Mouse (Mus musculus): ENCODE measurements around the gene Mrpl27. TPM values are rescaled to one million over a fixed set of nuclear protein-coding genes. Genes with fewer than 3 reads are reported as not detected.

Gene Mrpl27
- 141 and 157 TPM in 2 replicates for polyA plus RNA-seq (2015; fragmentation: Nextera tagmentation; extraction: Ambion mirVana)

DNA sequence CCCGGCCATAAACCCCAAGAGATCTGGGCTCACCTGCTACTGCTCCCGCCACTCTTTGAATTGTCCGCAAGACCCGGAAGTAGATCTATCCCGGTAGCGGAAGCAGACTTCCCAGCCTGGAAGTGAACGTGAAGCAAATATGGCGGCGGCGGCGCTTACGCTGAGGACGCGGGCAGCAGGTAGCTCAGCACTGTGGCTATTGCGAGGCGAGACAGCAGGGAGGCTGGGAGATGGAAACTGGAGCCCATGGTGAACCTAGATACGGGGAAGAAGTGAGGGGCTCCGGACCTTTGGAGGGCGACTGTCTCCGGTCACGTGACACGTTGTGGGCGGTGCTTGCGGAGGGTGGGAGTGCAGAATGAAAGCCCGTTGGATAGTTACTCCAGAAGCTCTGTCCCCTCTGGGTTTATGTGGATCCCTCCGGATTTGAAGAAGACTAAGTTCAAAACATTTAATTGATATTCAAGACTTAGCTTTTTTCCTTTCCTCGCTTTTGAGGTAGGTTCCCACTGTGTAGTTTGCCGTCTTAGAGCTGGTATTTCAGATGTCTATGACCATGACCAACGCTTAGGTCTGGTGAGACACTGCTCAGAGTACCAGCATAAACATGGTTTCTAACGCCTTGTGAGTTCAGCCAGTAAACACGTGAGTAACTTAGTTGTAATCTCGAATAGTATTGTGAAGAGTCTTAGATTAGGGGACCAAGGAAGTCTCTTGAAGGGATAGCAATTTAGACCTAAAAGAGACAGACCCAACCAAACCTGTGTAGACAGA lies at the start of gene Mrpl27, which contains the start of gene Eme1:
TSS of gene Mrpl27 (plus strand) at position 105 of the 774 bp plus-strand sequence.
TSS of gene Eme1 (minus strand) at position 302 of the 774 bp plus-strand sequence.
- H3K4me2 ChIP-seq (ENCODE audit: low read length) = peak within 1 kb of the TSS; percentile 82
- under 1% methylated on average over 32 of the region's 32 CpGs for WGBS
- H3K4me3 ChIP-seq (ENCODE audit: low read length) = peak within 1 kb of the TSS; percentile 48
- H3K27me3 ChIP-seq (replicated peaks; ENCODE audit: control insufficient read depth, insufficient read depth, low read length) = no peaks in the 10 kb centered on the region
- no peaks in the 10 kb centered on the region for H3K9me3 ChIP-seq (ENCODE audit: control insufficient read depth, low read length)
- peak within 1 kb of the TSS; percentile 60 for H3K9ac ChIP-seq (ENCODE audit: low read depth, low read length)
- ATAC-seq = peak; percentile 93
- H3K27ac ChIP-seq (ENCODE audit: low read depth, low read length) = peak within 1 kb of the TSS; percentile 86
- H3K4me1 ChIP-seq (ENCODE audit: control insufficient read depth, insufficient read depth, low read depth, low read length) = peaks cover 11% of the 10 kb centered on the region
- no peaks in the 10 kb centered on the region; the same call in 1 of the 2 replicates for H3K36me3 ChIP-seq (ENCODE audit: control insufficient read depth, insufficient read depth, low read length)

DNA sequence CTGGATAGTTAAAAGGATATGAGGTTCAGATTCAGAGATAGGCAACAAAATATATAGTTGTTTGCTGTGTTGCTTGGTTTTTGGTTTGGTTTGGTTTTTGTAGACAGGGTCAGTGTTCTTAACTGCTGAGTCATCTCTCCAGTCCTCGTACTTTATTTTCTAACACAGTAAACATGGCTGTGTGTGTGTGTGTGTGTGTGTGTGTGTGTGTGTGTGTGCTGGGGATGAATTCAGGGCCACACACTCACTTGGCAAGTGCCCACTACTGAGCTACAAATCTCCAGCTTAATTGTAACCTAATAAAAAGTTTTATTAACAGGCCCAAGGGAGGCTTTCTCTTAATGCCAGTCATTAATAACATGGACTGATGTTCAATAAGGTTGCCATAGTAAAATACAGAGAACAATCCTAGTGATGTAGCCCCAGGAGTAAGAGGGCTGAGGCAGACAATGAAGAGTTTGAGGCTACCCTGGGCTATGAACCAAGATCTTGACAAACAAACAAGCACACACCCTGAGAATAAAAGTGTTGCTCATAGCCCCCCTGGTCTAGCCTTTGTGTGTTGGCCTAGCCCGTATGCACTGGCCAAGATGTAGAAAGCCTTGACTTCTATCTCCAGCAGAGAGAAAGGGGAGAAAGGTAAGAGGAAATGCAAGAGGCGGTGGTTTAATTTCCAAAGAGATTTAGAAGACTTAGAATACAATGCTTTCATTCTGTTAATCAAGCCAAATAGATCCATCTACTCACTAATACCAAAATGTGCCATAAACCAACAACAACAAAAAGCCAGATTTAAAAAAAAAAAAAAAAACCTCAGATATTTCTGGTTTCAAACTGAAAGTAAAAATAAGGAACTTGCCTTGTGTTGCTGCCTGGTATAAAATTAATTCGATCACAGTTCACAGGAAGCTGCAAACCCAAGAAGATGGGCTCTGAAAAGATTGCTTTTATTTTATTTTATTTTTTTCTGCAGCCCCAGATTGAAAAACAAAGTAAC lies 42.5 kb upstream of the Mrpl27 start:
- WGBS = 58% methylated on average over 4 of the region's 4 CpGs

DNA sequence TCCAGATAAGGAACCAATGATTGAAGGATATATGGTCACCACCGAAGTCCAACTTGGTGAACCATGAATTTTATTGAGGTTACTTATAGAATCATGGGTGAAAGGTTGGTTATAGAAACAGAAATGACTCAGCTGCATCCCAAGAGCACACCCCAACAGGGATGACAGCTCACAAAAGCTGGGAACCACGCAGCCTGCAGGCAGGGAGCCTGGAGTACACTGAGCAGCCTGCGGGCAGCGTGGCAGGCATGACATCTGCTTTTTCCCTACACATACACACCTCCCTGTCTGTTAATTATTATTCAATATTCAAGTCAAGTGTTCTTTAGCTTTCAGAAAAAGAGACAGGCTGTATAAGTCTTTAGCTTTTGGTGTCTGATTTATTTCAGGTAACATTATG lies 39.0 kb upstream of the Mrpl27 start:
- H3K27ac ChIP-seq (ENCODE audit: low read depth, low read length) = no peak overlapping the region
- no peak overlapping the region for H3K9ac ChIP-seq (ENCODE audit: low read depth, low read length)
- ATAC-seq = no peak
- H3K27me3 ChIP-seq (replicated peaks; ENCODE audit: control insufficient read depth, insufficient read depth, low read length) = no peaks in the 10 kb centered on the region
- H3K4me3 ChIP-seq (ENCODE audit: low read length) = no peak overlapping the region
- no peaks in the 10 kb centered on the region for H3K4me1 ChIP-seq (ENCODE audit: control insufficient read depth, insufficient read depth, low read depth, low read length)
- H3K36me3 ChIP-seq (ENCODE audit: control insufficient read depth, insufficient read depth, low read length) = no peaks in the 10 kb centered on the region
- H3K4me2 ChIP-seq (ENCODE audit: low read length) = no peak overlapping the region
- 78% methylated on average over 4 of the region's 4 CpGs for WGBS
- no peaks in the 10 kb centered on the region for H3K9me3 ChIP-seq (ENCODE audit: control insufficient read depth, low read length)

More for the DNA sequence above, 42.5 kb upstream of the Mrpl27 start:
- H3K27ac ChIP-seq (ENCODE audit: low read depth, low read length) = no peak overlapping the region
- no peaks in the 10 kb centered on the region for H3K36me3 ChIP-seq (ENCODE audit: control insufficient read depth, insufficient read depth, low read length)
- H3K4me3 ChIP-seq (ENCODE audit: low read length) = no peak overlapping the region
- ATAC-seq = peak; percentile 85
- no peaks in the 10 kb centered on the region for H3K27me3 ChIP-seq (replicated peaks; ENCODE audit: control insufficient read depth, insufficient read depth, low read length)
- no peaks in the 10 kb centered on the region for H3K9me3 ChIP-seq (ENCODE audit: control insufficient read depth, low read length)
- H3K4me1 ChIP-seq (ENCODE audit: control insufficient read depth, insufficient read depth, low read depth, low read length) = no peaks in the 10 kb centered on the region
- no peak overlapping the region for H3K9ac ChIP-seq (ENCODE audit: low read depth, low read length)
- no peak overlapping the region for H3K4me2 ChIP-seq (ENCODE audit: low read length)

DNA sequence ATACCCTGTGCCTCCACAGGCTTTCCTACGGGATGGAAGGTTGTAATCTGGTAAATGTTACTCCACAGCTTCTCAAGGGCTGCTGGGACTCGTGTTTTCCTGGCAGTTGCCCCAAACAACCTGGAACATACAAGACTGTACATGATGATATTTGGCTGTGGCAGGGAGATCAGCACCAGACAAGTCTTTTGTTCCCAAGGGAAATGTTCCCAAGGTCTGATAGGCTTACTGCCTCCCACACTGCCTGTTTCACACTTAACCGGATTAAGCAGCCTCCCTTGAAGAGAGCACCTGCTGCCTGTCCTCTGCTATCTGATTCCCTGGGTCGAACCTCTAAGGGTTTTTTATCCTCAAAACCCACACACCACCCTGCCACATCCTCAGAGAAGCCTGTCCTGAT lies 38.1 kb upstream of the Mrpl27 start:
- H3K9me3 ChIP-seq (ENCODE audit: control insufficient read depth, low read length) = no peaks in the 10 kb centered on the region
- no peak overlapping the region for H3K9ac ChIP-seq (ENCODE audit: low read depth, low read length)
- no peak overlapping the region for H3K4me3 ChIP-seq (ENCODE audit: low read length)
- no peak for ATAC-seq
- H3K4me2 ChIP-seq (ENCODE audit: low read length) = no peak overlapping the region
- H3K36me3 ChIP-seq (ENCODE audit: control insufficient read depth, insufficient read depth, low read length) = no peaks in the 10 kb centered on the region
- H3K27ac ChIP-seq (ENCODE audit: low read depth, low read length) = no peak overlapping the region
- 35% methylated on average over 4 of the region's 4 CpGs for WGBS
- H3K27me3 ChIP-seq (replicated peaks; ENCODE audit: control insufficient read depth, insufficient read depth, low read length) = no peaks in the 10 kb centered on the region
- no peaks in the 10 kb centered on the region for H3K4me1 ChIP-seq (ENCODE audit: control insufficient read depth, insufficient read depth, low read depth, low read length)

DNA sequence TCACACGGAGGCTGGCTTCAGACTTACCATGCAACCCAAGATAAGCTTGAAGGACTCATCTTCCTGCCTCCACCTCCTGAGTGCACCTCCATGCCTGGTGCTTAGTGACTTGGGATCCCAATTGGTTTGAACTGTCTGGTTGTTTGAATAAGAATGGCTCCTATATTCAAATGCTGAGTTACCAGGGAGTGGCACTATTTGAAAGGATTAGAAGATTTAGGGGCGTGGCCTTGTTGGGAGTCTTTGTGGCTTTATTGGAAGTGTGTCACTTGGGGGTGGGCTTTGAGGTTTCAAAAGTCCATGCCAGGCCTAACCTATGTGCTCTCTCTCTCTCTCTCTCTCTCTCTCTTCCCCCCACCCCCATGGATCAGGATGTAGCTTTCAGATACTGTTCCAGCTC lies 35.9 kb upstream of the Mrpl27 start:
- H3K4me3 ChIP-seq (ENCODE audit: low read length) = no peak overlapping the region
- no peaks in the 10 kb centered on the region for H3K27me3 ChIP-seq (replicated peaks; ENCODE audit: control insufficient read depth, insufficient read depth, low read length)
- ATAC-seq = no peak
- no peak overlapping the region for H3K27ac ChIP-seq (ENCODE audit: low read depth, low read length)
- no peaks in the 10 kb centered on the region for H3K9me3 ChIP-seq (ENCODE audit: control insufficient read depth, low read length)
- H3K4me1 ChIP-seq (ENCODE audit: control insufficient read depth, insufficient read depth, low read depth, low read length) = no peaks in the 10 kb centered on the region
- H3K4me2 ChIP-seq (ENCODE audit: low read length) = no peak overlapping the region
- 86% methylated on average over 2 of the region's 2 CpGs for WGBS
- H3K9ac ChIP-seq (ENCODE audit: low read depth, low read length) = no peak overlapping the region
- H3K36me3 ChIP-seq (ENCODE audit: control insufficient read depth, insufficient read depth, low read length) = no peaks in the 10 kb centered on the region

DNA sequence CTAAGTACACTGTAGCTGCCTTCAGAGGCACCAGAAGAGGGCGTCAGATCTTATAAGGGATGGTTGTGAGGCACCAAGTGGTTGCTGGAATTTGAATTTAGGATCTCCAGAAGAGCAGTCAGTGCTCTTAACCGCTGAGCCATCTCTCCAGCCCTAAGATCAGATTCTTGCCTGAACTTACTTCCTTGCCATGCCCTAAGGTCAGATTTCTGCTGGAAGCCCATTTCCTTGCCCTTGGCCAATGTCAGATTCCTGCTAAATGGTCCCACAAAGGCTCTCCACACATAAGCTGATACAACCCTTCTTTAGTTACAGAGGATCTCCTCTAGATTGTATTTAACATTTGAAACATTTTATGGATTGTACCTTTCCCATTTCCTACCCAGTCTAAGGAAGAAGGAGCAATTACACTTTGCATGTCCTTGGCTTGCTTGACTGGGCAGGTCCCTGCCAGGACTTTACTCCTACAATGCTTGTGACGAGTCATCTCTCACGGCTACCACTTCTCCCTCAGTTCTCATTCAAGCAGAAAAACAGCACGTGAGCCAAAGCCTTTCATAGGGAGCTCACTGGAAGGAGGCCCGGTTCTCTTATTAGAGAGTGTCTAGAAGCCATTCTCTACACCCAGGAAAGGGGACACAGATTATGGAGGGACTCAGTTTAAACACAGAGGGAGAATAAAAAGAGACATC lies 32.7 kb upstream of the Mrpl27 start:
- no peak overlapping the region for H3K9ac ChIP-seq (ENCODE audit: low read depth, low read length)
- no peak for ATAC-seq
- 45% methylated on average over 6 of the region's 6 CpGs for WGBS
- no peaks in the 10 kb centered on the region for H3K36me3 ChIP-seq (ENCODE audit: control insufficient read depth, insufficient read depth, low read length)
- no peak overlapping the region for H3K27ac ChIP-seq (ENCODE audit: low read depth, low read length)
- no peak overlapping the region for H3K4me3 ChIP-seq (ENCODE audit: low read length)
- H3K27me3 ChIP-seq (replicated peaks; ENCODE audit: control insufficient read depth, insufficient read depth, low read length) = no peaks in the 10 kb centered on the region
- no peaks in the 10 kb centered on the region for H3K4me1 ChIP-seq (ENCODE audit: control insufficient read depth, insufficient read depth, low read depth, low read length)
- no peak overlapping the region for H3K4me2 ChIP-seq (ENCODE audit: low read length)
- no peaks in the 10 kb centered on the region for H3K9me3 ChIP-seq (ENCODE audit: control insufficient read depth, low read length)

DNA sequence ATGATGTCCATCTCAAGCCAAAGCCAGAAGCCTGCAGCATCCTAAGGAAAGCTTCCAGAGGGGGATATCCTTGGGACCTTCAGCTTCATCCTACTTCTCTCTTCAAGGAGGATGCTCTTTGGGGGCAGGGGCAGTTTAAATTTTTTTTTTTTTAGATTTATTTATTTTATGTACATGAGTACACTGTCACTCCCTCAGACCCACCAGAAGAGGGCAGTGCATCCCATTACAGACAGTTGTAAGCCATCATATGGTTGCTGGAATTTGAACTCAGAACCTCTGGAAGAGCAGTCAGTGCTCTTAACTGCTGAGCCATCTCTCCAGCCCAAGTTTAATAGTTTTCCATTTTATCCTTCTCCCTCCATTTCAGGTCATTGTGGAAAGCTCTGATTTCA lies 32.1 kb upstream of the Mrpl27 start:
- H3K4me1 ChIP-seq (ENCODE audit: control insufficient read depth, insufficient read depth, low read depth, low read length) = no peaks in the 10 kb centered on the region
- no peak overlapping the region for H3K4me2 ChIP-seq (ENCODE audit: low read length)
- no peak overlapping the region for H3K9ac ChIP-seq (ENCODE audit: low read depth, low read length)
- H3K4me3 ChIP-seq (ENCODE audit: low read length) = no peak overlapping the region
- H3K9me3 ChIP-seq (ENCODE audit: control insufficient read depth, low read length) = no peaks in the 10 kb centered on the region
- no peaks in the 10 kb centered on the region for H3K36me3 ChIP-seq (ENCODE audit: control insufficient read depth, insufficient read depth, low read length)
- ATAC-seq = no peak
- H3K27ac ChIP-seq (ENCODE audit: low read depth, low read length) = no peak overlapping the region
- no peaks in the 10 kb centered on the region for H3K27me3 ChIP-seq (replicated peaks; ENCODE audit: control insufficient read depth, insufficient read depth, low read length)

DNA sequence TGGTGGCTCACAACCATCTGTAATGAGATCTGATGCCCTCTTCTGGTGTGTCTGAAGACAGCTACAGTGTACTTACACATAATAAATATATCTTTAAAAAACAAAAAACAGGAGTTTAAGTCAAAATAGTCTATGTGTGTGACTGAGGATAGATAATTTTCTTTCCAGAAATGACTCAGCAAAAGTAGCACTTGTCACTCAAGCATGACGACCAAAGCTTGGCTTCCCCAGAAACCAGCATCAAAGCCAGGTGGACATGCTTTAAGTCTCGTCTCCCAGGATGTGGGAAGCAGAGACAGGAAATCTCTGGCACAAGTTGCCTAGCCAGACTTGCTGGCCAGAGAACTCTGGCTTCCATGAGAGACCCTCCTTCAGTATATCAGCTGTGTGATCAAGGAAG lies 31.4 kb upstream of the Mrpl27 start:
- Histone ChIP-seq H3K27me3 (replicated peaks; ENCODE audit: control insufficient read depth, insufficient read depth, low read length) (no peaks in the 10 kb centered on the region), H3K36me3 (ENCODE audit: control insufficient read depth, insufficient read depth, low read length) (no peaks in the 10 kb centered on the region), H3K27ac (ENCODE audit: low read depth, low read length) (no peak overlapping the region), H3K4me2 (ENCODE audit: low read length) (no peak overlapping the region), H3K4me3 (ENCODE audit: low read length) (no peak overlapping the region), H3K9me3 (ENCODE audit: control insufficient read depth, low read length) (no peaks in the 10 kb centered on the region), H3K9ac (ENCODE audit: low read depth, low read length) (no peak overlapping the region), H3K4me1 (ENCODE audit: control insufficient read depth, insufficient read depth, low read depth, low read length) (no peaks in the 10 kb centered on the region)
- WGBS = 83% methylated on average over 2 of the region's 2 CpGs
- ATAC-seq = no peak
